Mouse (Mus musculus) hindbrain, embryonic 12.5 days (tissue): Measurements from ENCODE around the gene Il10rb. TPM values are rescaled to one million over a fixed set of nuclear protein-coding genes. Genes with fewer than 3 reads are reported as not detected.

Source experiments
- ATAC-seq: fragments of 200-750 bp; cut with Nextera tagmentation; 2 replicates; pipeline ENCODE4 v1.8.0; 2017; ENCODE audit warnings: moderate TSS enrichment; ENCODE audit not compliant: low FRiP score
- H3K27ac ChIP-seq: fragments of 300-500 bp; sonication (generic); 2 replicates; pipeline ENCODE4 v1.5.1; 2016; ENCODE audit warnings: mild to moderate bottlenecking
- H3K27me3 ChIP-seq: fragments of 300-500 bp; sonication (generic); 2 replicates; pipeline ENCODE4 v1.6.1; 2016; ENCODE audit warnings: mild to moderate bottlenecking
- H3K36me3 ChIP-seq: fragments of 300-500 bp; sonication (generic); 2 replicates; pipeline ENCODE4 v1.6.1; 2016; ENCODE audit warnings: mild to moderate bottlenecking
- H3K4me1 ChIP-seq: fragments of 300-500 bp; sonication (generic); 2 replicates; pipeline ENCODE4 v1.6.1; 2016
- H3K4me2 ChIP-seq: fragments of 300-500 bp; sonication (generic); replicated peaks from 2 replicates; pipeline ENCODE4 v1.6.1; 2016; ENCODE audit warnings: mild to moderate bottlenecking
- H3K4me3 ChIP-seq: fragments of 300-500 bp; sonication (generic); 2 replicates; pipeline ENCODE4 v1.5.1; 2016; ENCODE audit warnings: mild to moderate bottlenecking
- H3K9ac ChIP-seq: fragments of 300-500 bp; sonication (generic); 2 replicates; pipeline ENCODE4 v1.6.1; 2016; ENCODE audit warnings: mild to moderate bottlenecking, moderate library complexity
- H3K9me3 ChIP-seq: fragments of 300-500 bp; sonication (generic); replicated peaks from 2 replicates; pipeline ENCODE4 v1.6.1; 2016; ENCODE audit warnings: mild to moderate bottlenecking
- WGBS: fragments of 180-500 bp; shearing (Covaris S2); methylation state at CpG from one replicate; pipeline ENCODE4 v1.1.7; 2016; 5-methylcytosine and 5-hydroxymethylcytosine counted together
- polyA plus RNA-seq: library from polyadenylated mRNA; unstranded; fragments of >200 nt; fragmentation: Nextera tagmentation; extraction: Ambion mirVana; gene quantifications from 2 replicates; pipeline ENCODE4 v1.2.1, GENCODE M21; 2016

Gene Il10rb
- polyA plus RNA-seq, 1 experiment from 2014 or later: 8.5 TPM

DNA sequence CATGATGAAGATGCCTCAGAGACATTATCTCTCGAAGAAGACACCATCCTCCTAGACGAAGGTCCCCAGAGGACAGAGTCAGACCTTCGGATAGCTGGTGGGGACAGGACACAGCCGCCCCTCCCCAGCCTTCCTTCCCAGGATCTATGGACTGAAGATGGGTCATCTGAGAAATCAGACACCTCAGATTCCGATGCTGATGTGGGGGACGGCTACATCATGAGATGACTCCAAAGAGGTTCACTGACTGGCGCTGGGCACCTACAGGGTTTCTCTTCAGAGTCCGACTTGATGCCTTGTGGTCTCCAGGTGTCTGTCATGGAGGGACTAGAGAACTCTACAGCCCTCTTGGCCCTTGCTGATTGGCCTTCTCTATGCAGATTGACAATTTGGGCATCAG, 1.8 kb upstream of the Il10rb start:
- Histone ChIP-seq H3K9me3 (no peaks in the 10 kb centered on the region), H3K36me3 (peaks cover 12% of the 10 kb centered on the region; the same call in 1 of the 2 replicates), H3K27ac (no peak overlapping the region), H3K4me1 (peaks cover 10% of the 10 kb centered on the region), H3K4me2 (no peak overlapping the region), H3K27me3 (peaks cover 7% of the 10 kb centered on the region; the same call in 1 of the 2 replicates), H3K9ac (no peak overlapping the region), H3K4me3 (no peak overlapping the region)
- ATAC-seq: no peak
- WGBS: 91% methylated on average over 8 of the region's 8 CpGs

DNA sequence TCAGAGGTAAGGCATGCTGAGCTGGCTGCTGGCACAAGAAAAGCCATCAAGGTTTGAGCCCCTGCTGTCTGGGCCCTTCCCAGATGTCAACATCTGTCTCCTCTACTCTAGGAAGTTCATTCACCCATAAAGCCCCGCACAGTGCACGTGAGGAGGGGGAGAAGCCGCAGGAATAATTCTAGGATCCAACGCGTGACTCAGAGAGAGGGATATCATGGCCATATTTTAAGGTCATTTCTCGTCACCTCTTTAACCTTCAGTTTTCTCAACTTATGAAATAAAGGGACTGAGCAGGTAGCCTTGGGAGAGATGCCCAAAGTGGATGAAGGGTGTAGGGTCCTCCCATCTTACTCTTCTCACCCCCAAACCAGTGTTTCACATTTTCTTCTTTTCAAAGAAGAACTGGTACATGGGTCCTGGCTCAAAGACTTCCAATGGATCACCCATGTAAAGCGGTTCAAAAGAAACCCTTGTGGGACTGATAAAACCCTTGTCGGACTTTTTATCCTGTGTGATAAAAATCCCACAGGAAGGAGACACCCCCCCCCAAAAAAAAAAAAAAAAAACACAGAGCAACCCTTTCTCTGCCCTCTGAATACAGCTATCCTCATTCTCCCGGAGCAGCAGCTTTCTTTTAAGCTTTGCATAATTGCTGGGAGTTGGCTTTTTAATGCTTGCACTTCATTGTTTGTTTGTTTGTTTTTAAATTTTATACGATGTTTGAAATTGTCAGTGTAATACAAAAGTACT, 961 bp upstream of the Il10rb start:
- peaks cover 12% of the 10 kb centered on the region; the same call in 1 of the 2 replicates for H3K36me3 ChIP-seq
- no peaks in the 10 kb centered on the region for H3K9me3 ChIP-seq
- no peak overlapping the region for H3K4me3 ChIP-seq
- no peak overlapping the region for H3K9ac ChIP-seq
- H3K27me3 ChIP-seq: peaks cover 7% of the 10 kb centered on the region; the same call in 1 of the 2 replicates
- no peak overlapping the region for H3K27ac ChIP-seq
- ATAC-seq: no peak
- H3K4me1 ChIP-seq: peaks cover 10% of the 10 kb centered on the region
- WGBS: 75% methylated on average over 10 of the region's 10 CpGs
- H3K4me2 ChIP-seq: no peak overlapping the region

DNA sequence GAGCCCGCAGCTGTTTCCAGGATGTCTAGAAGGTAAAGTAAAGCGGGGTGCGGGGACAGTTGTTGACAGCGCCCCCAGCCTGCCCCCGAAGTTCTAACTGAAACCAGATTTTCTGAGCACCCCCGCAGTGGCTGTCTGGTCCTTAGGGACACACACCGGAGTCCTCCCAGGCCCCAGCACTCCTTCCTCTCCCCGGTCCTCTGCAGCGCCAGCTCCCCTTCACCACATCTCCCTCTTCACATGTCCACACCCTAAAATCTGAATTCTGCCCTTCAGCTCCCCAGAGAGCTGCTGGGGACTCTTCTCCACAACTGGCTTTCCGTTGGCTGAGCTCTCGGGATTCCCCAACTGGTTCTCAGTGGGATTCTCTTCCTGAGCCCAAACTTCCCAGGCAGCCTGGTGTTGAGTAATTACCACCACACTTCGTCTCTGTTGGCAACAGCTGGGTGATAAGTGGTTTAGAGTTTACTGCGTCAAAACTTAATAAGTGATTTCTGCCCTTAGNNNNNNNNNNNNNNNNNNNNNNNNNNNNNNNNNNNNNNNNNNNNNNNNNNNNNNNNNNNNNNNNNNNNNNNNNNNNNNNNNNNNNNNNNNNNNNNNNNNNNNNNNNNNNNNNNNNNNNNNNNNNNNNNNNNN, 739 bp downstream of the Il10rb start:
- WGBS: 2% methylated on average over 13 of the region's 13 CpGs
- H3K9me3 ChIP-seq: no peaks in the 10 kb centered on the region
- H3K4me2 ChIP-seq: peak overlapping the region; percentile 99
- peaks cover 10% of the 10 kb centered on the region for H3K4me1 ChIP-seq
- peak; percentile 39; the same call in 1 of the 2 replicates for ATAC-seq
- peaks cover 12% of the 10 kb centered on the region; the same call in 1 of the 2 replicates for H3K36me3 ChIP-seq
- peaks cover 7% of the 10 kb centered on the region; the same call in 1 of the 2 replicates for H3K27me3 ChIP-seq
- 0 out of 2 replicates have a peak overlapping the region, but pooled peaks have one; percentile 7 for H3K27ac ChIP-seq
- H3K9ac ChIP-seq: peak overlapping the region; percentile 71
- peak overlapping the region; percentile 64 for H3K4me3 ChIP-seq

GRCm38 (mm10) chr16:91413102-91413844, 7.3 kb downstream of the Il10rb start:
- H3K27ac ChIP-seq: no peak overlapping the region
- no peak overlapping the region for H3K4me3 ChIP-seq
- no peaks in the 10 kb centered on the region for H3K27me3 ChIP-seq
- ATAC-seq: no peak
- WGBS: 77% methylated on average over 12 of the region's 12 CpGs
- no peak overlapping the region for H3K9ac ChIP-seq
- H3K36me3 ChIP-seq: no peaks in the 10 kb centered on the region
- no peaks in the 10 kb centered on the region for H3K9me3 ChIP-seq
- no peak overlapping the region for H3K4me2 ChIP-seq
- H3K4me1 ChIP-seq: no peaks in the 10 kb centered on the region

DNA sequence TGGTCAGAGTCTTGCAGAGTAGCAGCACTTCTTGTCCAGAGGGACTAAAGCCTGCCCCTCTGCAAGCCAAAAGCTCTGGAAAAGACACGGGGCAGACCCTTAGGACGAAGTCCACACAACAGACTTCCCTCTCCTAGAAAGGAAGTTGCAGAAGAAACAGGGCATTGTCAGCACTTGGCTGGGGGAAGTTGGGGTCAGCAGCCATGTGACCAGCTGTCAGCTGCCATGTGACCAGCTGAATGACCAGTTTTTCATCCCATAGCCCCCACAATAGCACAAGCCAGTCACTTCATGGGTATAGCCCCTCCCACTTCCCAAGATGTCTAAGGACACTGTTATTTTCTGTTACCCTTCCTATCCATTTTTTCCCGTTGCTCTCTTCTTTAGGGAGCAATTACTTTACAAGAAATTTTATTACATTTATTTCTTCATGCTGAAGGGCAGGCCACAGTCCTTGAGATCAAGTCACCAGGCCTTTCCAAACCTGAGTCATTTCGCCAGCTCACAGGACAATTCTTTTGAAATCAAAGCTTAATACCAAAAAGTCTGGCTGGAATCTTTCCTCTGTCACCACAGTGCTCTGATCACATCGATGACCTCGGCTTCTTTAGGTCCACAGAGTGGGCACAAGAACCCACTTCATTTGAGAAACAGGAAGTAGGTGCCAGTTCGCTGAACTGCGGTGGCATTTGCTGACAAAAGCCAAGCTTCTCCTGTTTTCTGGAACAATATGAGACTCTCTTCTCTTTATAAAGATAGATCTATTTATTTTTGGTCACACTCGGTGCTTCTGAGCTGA, 9.6 kb downstream of the Il10rb start:
- WGBS: 82% methylated on average over 9 of the region's 9 CpGs
- H3K4me1 ChIP-seq: no peaks in the 10 kb centered on the region
- H3K4me3 ChIP-seq: no peak overlapping the region
- ATAC-seq: no peak
- H3K27me3 ChIP-seq: no peaks in the 10 kb centered on the region
- H3K27ac ChIP-seq: no peak overlapping the region
- no peaks in the 10 kb centered on the region for H3K36me3 ChIP-seq
- no peaks in the 10 kb centered on the region for H3K9me3 ChIP-seq
- no peak overlapping the region for H3K9ac ChIP-seq
- no peak overlapping the region for H3K4me2 ChIP-seq

- 97% methylated on average over 6 of the region's 6 CpGs for WGBS
- ATAC-seq: no peak
- Histone ChIP-seq H3K9me3 (no peaks in the 10 kb centered on the region), H3K27me3 (no peaks in the 10 kb centered on the region), H3K36me3 (no peaks in the 10 kb centered on the region), H3K4me1 (no peaks in the 10 kb centered on the region), H3K9ac (no peak overlapping the region), H3K4me3 (no peak overlapping the region), H3K27ac (no peak overlapping the region), H3K4me2 (no peak overlapping the region)
Observed at GRCm38 (mm10) chr16:91416357-91416756, 10.4 kb downstream of the Il10rb start.

GRCm38 (mm10) chr16:91416938-91417337, 11.0 kb downstream of the Il10rb start:
- Histone ChIP-seq H3K4me1 (no peaks in the 10 kb centered on the region), H3K27ac (no peak overlapping the region), H3K9me3 (no peaks in the 10 kb centered on the region), H3K9ac (no peak overlapping the region), H3K27me3 (no peaks in the 10 kb centered on the region), H3K4me3 (no peak overlapping the region), H3K36me3 (no peaks in the 10 kb centered on the region), H3K4me2 (no peak overlapping the region)
- 79% methylated on average over 7 of the region's 7 CpGs for WGBS
- ATAC-seq: no peak

DNA sequence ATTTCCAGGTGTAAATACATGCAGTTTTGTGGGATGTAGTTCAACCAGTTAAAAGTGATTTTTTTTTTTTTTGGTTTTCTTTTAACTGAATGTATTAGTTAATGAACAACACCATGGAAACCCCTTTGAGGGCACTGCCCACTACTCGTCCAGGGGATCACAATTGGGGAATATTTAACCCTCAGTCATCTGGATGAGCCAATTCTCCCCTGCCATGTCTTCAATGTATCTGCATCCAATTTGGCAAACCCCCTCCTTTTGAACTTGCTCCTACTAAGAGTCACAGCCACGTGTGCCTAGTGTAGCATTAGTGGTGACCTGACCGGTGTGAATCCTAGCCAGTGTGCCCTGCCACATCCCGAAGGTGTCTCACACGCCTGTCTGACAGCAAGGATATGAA, 12.6 kb downstream of the Il10rb start:
- Histone ChIP-seq H3K4me1 (no peaks in the 10 kb centered on the region), H3K36me3 (no peaks in the 10 kb centered on the region), H3K4me3 (no peak overlapping the region), H3K27me3 (no peaks in the 10 kb centered on the region), H3K4me2 (no peak overlapping the region), H3K27ac (no peak overlapping the region), H3K9ac (no peak overlapping the region), H3K9me3 (no peaks in the 10 kb centered on the region)
- WGBS: 72% methylated on average over 5 of the region's 5 CpGs
- ATAC-seq: no peak

GRCm38 (mm10) chr16:91425816-91426215, 19.9 kb downstream of the Il10rb start:
- no peak for ATAC-seq
- 88% methylated on average over 6 of the region's 6 CpGs for WGBS

GRCm38 (mm10) chr16:91426586-91426985, 20.6 kb downstream of the Il10rb start:
- no peak overlapping the region for H3K4me3 ChIP-seq
- H3K36me3 ChIP-seq: no peaks in the 10 kb centered on the region
- ATAC-seq: no peak
- H3K27ac ChIP-seq: no peak overlapping the region
- H3K27me3 ChIP-seq: no peaks in the 10 kb centered on the region
- no peaks in the 10 kb centered on the region for H3K4me1 ChIP-seq
- H3K9me3 ChIP-seq: no peaks in the 10 kb centered on the region
- 83% methylated on average over 4 of the region's 4 CpGs for WGBS
- H3K4me2 ChIP-seq: no peak overlapping the region
- no peak overlapping the region for H3K9ac ChIP-seq

More at GRCm38 (mm10) chr16:91425816-91426215, 19.9 kb downstream of the Il10rb start:
- Histone ChIP-seq H3K27ac (no peak overlapping the region), H3K9me3 (no peaks in the 10 kb centered on the region), H3K4me1 (no peaks in the 10 kb centered on the region), H3K4me2 (no peak overlapping the region), H3K27me3 (no peaks in the 10 kb centered on the region), H3K36me3 (no peaks in the 10 kb centered on the region), H3K9ac (no peak overlapping the region), H3K4me3 (no peak overlapping the region)

- Histone ChIP-seq H3K4me1 (no peaks in the 10 kb centered on the region), H3K9ac (no peak overlapping the region), H3K9me3 (no peaks in the 10 kb centered on the region), H3K4me3 (no peak overlapping the region), H3K4me2 (no peak overlapping the region), H3K36me3 (no peaks in the 10 kb centered on the region), H3K27me3 (no peaks in the 10 kb centered on the region), H3K27ac (no peak overlapping the region)
- no peak for ATAC-seq
- WGBS: 87% methylated on average over 5 of the region's 5 CpGs
Observed at GRCm38 (mm10) chr16:91427461-91427860, 21.5 kb downstream of the Il10rb start.
